Mouse (Mus musculus): ENCODE results near the gene Prpf18.

Prpf18 gene

DNA sequence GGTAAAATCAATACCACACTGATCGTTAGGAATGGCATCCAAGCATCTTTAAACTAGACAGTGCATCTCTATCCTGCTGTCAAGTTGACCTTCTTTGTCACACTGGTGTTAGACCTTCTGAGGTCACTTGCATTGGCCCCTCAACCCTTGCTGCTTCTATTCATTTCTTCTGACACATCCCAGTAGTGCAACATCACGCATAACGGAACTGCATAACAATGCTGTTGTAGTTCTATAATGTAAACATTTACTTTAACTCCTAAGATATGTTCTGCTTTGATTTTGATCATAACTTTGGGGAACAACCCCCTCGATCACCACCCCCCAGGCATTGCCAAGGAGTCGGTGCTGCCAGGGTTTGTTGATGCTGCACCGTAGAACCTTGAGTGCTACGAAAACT lies 75.9 kb downstream of the Prpf18 start:
- DNase-seq (ENCODE audit: low read depth, low spot score): no peak

DNA sequence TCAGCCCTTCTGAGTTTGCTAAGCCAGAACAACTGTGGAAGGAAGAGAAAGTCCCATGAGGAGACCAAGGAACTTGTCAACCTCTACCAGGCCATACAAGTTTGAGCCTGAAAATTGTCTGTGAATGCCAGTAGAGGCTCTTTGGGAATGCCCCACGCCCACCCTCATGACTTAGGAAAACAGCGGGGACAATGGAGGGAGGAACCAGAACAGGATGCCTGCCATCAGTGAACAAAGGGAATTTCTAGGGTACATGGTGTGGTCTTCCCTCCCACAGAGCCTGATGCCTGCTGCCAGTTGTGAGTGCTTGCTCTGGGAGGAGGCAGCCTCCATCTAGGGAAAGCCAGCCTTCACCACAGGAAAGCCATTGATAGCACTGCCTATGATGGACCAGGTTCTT lies 76.8 kb downstream of the Prpf18 start:
- peak; percentile 97 for DNase-seq (ENCODE audit: low read depth, low spot score)

DNA sequence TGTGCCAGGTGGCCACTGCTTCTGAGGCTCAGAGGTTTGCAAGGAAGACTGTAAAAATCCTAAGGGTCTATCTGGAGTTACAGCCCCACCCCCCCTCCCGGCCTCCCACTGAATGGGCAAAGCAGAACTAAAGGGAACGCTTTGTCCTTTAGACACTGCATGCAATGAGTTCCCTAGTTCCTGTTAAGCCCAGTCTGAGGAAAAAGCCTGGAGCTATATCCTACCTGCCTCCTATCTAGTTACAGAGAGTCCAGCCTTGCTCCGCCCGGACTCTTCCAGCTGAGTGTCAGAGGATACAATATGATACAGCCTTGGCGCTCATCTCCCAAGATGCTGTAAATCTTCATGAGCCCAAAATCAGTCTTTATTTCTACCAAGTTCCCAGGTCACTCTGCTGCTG lies 77.7 kb downstream of the Prpf18 start:
- peak; percentile 75 for DNase-seq (ENCODE audit: low read depth, low spot score)

DNA sequence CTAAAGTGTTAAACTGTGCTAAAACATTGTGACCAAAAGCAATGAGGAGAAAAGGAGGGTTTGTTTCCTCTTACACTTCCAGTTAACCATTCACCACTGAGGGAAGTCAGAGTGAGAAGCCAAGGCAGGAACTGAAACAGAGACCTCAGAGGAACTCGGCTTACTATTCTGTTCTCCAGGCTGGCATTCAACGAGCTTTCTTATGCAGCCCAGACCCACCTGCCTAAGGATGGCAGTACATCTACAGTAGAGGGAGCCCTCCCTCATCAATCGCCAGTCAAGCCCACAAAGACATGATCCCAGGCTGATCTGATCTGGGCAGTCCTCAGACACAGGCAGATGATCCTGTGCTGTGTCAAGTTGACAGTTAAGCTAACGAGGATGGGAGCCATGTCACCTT lies 78.5 kb downstream of the Prpf18 start:
- peak; percentile 46 for DNase-seq (ENCODE audit: low read depth, low spot score)

DNA sequence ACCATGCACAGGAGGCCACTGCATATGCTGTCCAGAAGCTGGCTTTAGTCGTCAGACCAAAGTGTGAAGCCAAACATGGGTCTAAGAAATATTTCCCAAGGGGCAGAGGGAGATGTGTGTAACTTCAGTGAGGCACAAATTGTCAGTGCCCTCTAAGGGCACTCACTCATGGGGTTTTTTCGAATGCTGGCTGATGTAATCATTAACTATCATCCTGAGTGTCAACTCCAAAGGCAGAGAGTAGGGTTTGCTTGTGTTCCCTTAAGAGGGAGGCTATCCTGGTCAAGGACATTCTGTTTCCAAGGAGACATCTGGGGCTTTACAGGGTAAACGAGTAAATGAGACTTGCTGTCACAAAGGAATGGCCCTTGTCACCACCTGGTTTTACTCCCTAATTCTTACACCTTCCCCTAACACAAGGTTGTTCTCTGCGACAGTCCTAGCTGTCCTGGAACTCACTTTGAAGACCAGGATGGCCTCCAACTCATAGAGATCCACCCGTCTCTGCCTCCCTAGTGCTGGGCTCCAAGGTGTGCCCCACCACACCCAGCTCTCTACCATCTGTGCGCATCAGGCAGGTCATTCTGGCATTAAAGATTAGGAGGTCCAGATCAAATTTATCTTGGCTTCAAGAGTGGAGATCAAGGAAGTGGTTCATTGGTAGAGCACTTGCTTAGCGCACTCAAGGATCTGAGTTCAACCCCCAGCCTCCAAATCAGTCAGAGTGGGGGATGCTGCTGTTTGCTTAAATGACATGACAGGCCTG lies 79.2 kb downstream of the Prpf18 start:
- DNase-seq (ENCODE audit: low read depth, low spot score): no peak
